Mouse (Mus musculus): ENCODE measurements around the gene Arih2. TPM values are rescaled to one million over a fixed set of nuclear protein-coding genes. Genes with fewer than 3 reads are reported as not detected.
"Not testable (repeated sequence)": the region's sequence is repeated elsewhere in the genome, so short reads cannot be mapped to it uniquely, and the experiment has no call there.

The Arih2 gene
- total and polyA plus RNA-seq, 3 experiments, result 25.9 to 45.5 (median 42.5) TPM

DNA sequence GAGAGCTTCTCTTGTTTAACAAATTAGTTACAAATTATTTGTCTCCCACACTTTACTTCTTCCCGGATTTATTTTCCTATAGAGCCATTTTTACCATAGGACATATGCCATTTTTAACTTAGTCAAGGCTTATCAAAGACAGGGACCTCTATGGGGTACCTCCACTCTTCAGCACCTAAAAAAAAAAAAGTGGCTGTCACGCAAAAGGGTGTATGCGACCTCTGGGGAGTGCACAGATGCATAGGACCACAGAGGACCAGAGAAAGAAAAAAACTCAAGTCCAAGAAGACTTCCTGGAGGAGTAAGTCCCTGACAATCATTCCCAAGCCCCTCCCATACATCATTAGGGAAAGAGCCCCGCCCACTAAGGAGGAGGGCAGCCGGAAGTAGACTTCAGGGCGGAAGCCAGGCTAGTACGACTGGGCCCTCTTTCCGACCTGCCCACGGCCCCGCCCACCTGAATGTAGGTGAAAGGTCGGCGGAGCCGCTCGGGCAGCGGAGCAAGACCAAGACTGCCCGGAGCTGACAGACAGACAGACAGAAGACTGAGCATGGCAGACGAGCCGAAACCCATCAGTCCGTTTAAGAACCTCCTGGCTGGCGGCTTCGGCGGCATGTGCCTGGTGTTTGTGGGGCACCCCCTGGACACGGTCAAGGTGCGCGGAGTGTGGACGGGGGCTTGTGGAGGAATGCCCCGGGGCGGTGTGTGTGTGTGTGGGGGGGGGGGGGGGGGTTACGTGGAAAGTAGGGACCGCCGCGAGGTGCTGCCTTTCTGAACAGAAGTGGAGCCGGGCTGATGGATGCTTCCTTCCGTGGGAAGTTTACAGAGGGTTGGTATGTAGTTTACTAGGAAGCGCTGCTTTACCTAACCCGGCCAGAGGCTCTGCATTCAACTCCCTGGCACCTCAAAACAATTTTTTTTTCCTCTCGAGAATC lies 12.8 kb upstream of the Arih2 start, which contains the start of gene Slc25a20:
TSS of gene Slc25a20 (plus strand) at position 412 of the 936 bp plus-strand sequence.
- TF ChIP-seq POLR2A (IDR thresholded peaks at IDR 0.05; ENCODE audit: insufficient read depth, low read depth, low read length), result peak; percentile 67
- TF ChIP-seq CTCF (IDR thresholded peaks at IDR 0.05), result no peak
- TF ChIP-seq EP300 (IDR thresholded peaks at IDR 0.05; ENCODE audit: insufficient read depth, low read depth, low read length), result 0 out of 2 replicates have a peak, but pooled peaks have one; percentile 12
- DNase-seq, result peak; percentile 85 to 89
- 3% methylated on average over 37 of the region's 37 CpGs for WGBS
- H3K4me1 ChIP-seq (ENCODE audit: control insufficient read depth, insufficient read depth, low read length), result peaks cover 3% of the 10 kb centered on the region
- no peaks in the 10 kb centered on the region for H3K27me3 ChIP-seq (ENCODE audit: control insufficient read depth, insufficient read depth, low read length)
- peak within 1 kb of the TSS; percentile 81 for H3K27ac ChIP-seq
- H3K36me3 ChIP-seq (ENCODE audit: control insufficient read depth, insufficient read depth, low read length), result peaks cover 6% of the 10 kb centered on the region
- H3K9ac ChIP-seq (ENCODE audit: low read depth, low read length), result peak within 1 kb of the TSS; percentile 80
- H3K79me2 ChIP-seq (replicated peaks; ENCODE audit: control insufficient read depth, insufficient read depth, low read length), result no peaks in the 10 kb centered on the region; the same call in 1 of the 2 replicates
- intact Hi-C loops (cut with DNase I), result no loop called here
- peak within 1 kb of the TSS; percentile 66 for H3K4me3 ChIP-seq

GRCm38 (mm10) chr9:108655865-108656264 lies 6.7 kb upstream of the Arih2 start:
- H3K4me3 ChIP-seq; H3K4me1 ChIP-seq (ENCODE audit: control insufficient read depth, insufficient read depth, low read length); H3K9ac ChIP-seq (ENCODE audit: low read depth, low read length); intact Hi-C loops (cut with DNase I); H3K36me3 ChIP-seq (ENCODE audit: control insufficient read depth, insufficient read depth, low read length); H3K27me3 ChIP-seq (ENCODE audit: control insufficient read depth, insufficient read depth, low read length); H3K79me2 ChIP-seq (replicated peaks; ENCODE audit: control insufficient read depth, insufficient read depth, low read length); H3K27ac ChIP-seq; DNase-seq: not testable (repeated sequence)
- WGBS, result 60% methylated on average over 7 of the region's 7 CpGs

- no peak overlapping the region for H3K4me3 ChIP-seq
- H3K27me3 ChIP-seq (ENCODE audit: control insufficient read depth, insufficient read depth, low read length), result no peaks in the 10 kb centered on the region
- H3K27ac ChIP-seq, result no peak overlapping the region
- intact Hi-C loops (cut with DNase I), result no loop called here
- no peak for TF ChIP-seq CTCF (IDR thresholded peaks at IDR 0.05)
- TF ChIP-seq EP300 (IDR thresholded peaks at IDR 0.05; ENCODE audit: insufficient read depth, low read depth, low read length), result no peak
- no peak for TF ChIP-seq POLR2A (IDR thresholded peaks at IDR 0.05; ENCODE audit: insufficient read depth, low read depth, low read length)
- DNase-seq, result no peak
- peaks cover 3% of the 10 kb centered on the region for H3K4me1 ChIP-seq (ENCODE audit: control insufficient read depth, insufficient read depth, low read length)
- peaks cover 3% of the 10 kb centered on the region; the same call in 1 of the 2 replicates for H3K36me3 ChIP-seq (ENCODE audit: control insufficient read depth, insufficient read depth, low read length)
- no peaks in the 10 kb centered on the region for H3K79me2 ChIP-seq (replicated peaks; ENCODE audit: control insufficient read depth, insufficient read depth, low read length)
- WGBS, result 73% methylated on average over 10 of the region's 10 CpGs
- H3K9ac ChIP-seq (ENCODE audit: low read depth, low read length), result no peak overlapping the region
These were observed 5.6 kb upstream of the Arih2 start for GRCm38 (mm10) chr9:108654566-108655464.

DNA sequence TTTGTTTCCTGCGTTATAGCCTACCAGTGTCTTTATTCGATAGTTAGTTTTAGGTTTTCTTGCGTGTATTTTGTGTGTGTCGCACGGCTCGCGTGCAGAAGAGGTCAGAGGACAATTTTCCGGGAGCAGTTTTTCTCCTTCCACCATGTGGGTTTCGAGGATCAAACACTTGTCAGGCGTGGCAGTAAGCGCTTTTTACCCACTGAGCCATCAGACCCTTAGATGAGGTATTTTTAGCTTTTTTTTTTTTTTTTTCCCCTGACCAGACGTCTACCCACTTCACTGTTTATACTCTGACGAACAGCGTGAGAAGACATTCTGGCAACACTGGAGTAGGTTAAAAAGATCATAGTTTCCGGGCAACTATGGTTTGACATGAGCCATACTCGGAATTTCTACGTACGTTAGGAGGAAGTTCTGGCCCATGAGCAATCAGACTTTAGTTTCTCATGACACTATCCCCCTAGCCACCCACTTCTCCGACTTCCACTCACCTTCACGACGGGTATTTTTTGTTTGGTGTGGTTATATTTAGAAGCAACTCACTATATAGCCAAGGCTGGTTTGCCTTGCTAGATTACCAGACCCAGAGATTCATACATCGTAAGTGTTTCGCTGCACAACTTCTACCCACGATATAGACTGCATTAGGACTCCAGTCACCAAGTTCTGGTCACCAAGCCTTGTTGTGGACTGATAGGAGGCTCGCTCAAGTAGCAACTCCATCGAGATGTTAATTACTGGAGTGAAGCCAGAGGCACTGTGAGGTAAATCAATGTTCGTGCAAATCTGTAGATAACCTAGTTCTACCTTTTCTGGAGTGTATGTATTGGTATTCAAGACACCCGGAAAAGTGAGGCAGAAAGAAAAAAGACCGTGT lies 615 bp upstream of the Arih2 start:
- 13% methylated on average over 29 of the region's 29 CpGs for WGBS
- no peak for TF ChIP-seq POLR2A (IDR thresholded peaks at IDR 0.05; ENCODE audit: insufficient read depth, low read depth, low read length)
- Histone ChIP-seq H3K36me3 (ENCODE audit: control insufficient read depth, insufficient read depth, low read length) (peaks cover 12% of the 10 kb centered on the region), H3K79me2 (replicated peaks; ENCODE audit: control insufficient read depth, insufficient read depth, low read length) (peaks cover 8% of the 10 kb centered on the region), H3K27ac (peak overlapping the region; percentile 99), H3K9ac (ENCODE audit: low read depth, low read length) (peak overlapping the region; percentile 99), H3K4me1 (ENCODE audit: control insufficient read depth, insufficient read depth, low read length) (peaks cover 10% of the 10 kb centered on the region), H3K27me3 (ENCODE audit: control insufficient read depth, insufficient read depth, low read length) (no peaks in the 10 kb centered on the region), H3K4me3 (peak overlapping the region; percentile 87)
- no peak for DNase-seq
- intact Hi-C loops (cut with DNase I), result loop anchor here (5.0 kb wide), 2 partner anchors 42 to 72 kb away; partner anchors contain the start of gene Wdr6

- no peak for TF ChIP-seq CTCF (IDR thresholded peaks at IDR 0.05)
- no peak for TF ChIP-seq EP300 (IDR thresholded peaks at IDR 0.05; ENCODE audit: insufficient read depth, low read depth, low read length)
- TF ChIP-seq POLR2A (IDR thresholded peaks at IDR 0.05; ENCODE audit: insufficient read depth, low read depth, low read length), result no peak
- H3K4me3 ChIP-seq, result peak overlapping the region; percentile 87
- peak overlapping the region; percentile 99 for H3K27ac ChIP-seq
- H3K79me2 ChIP-seq (replicated peaks; ENCODE audit: control insufficient read depth, insufficient read depth, low read length), result peaks cover 8% of the 10 kb centered on the region
- WGBS, result 18% methylated on average over 10 of the region's 10 CpGs
- peaks cover 14% of the 10 kb centered on the region for H3K36me3 ChIP-seq (ENCODE audit: control insufficient read depth, insufficient read depth, low read length)
- no peaks in the 10 kb centered on the region for H3K27me3 ChIP-seq (ENCODE audit: control insufficient read depth, insufficient read depth, low read length)
- no peak for DNase-seq
- intact Hi-C loops (cut with DNase I), result loop anchor here (5.0 kb wide), 2 partner anchors 44 to 71 kb away; partner anchors contain the start of gene Wdr6
- peak overlapping the region; percentile 99 for H3K9ac ChIP-seq (ENCODE audit: low read depth, low read length)
- H3K4me1 ChIP-seq (ENCODE audit: control insufficient read depth, insufficient read depth, low read length), result peaks cover 10% of the 10 kb centered on the region
These were observed 1.0 kb downstream of the Arih2 start for GRCm38 (mm10) chr9:108648166-108648565.

All from heart, adult 2 months (tissue).